Mouse (Mus musculus) heart, adult 2 months (tissue): ENCODE measurements at regions not wholly inside any gene's neighbourhood (a gene's known extent, or its start where the extent isn't known, plus 50 kb on each side); places are given as distances from the start of the nearest gene placed in this dataset.

Experiments
- DNase-seq, 2 experiments: peaks; one replicate each; pipeline ENCODE4 v3.0.0; 2021
- H3K27ac ChIP-seq: fragments of 200-600 bp; 2 replicates; pipeline ENCODE4 v1.8.1; 2022
- H3K27me3 ChIP-seq: fragments of 200-500 bp; 2 replicates; pipeline ENCODE4 v1.6.1; 2012; ENCODE audit warnings: mild to moderate bottlenecking, low read length, inconsistent platforms, mixed read lengths; ENCODE audit not compliant: control insufficient read depth, insufficient read depth
- H3K36me3 ChIP-seq: fragments of 200-500 bp; 2 replicates; pipeline ENCODE4 v1.6.1; 2012; ENCODE audit warnings: low read length, inconsistent platforms; ENCODE audit not compliant: control insufficient read depth, insufficient read depth
- H3K4me1 ChIP-seq: fragments of 200-500 bp; 2 replicates; pipeline ENCODE4 v1.6.1; 2011; ENCODE audit warnings: low read length; ENCODE audit not compliant: control insufficient read depth, insufficient read depth
- H3K4me3 ChIP-seq: fragments of 200-600 bp; 2 replicates; pipeline ENCODE4 v1.8.1; 2022
- H3K79me2 ChIP-seq: fragments of 200-500 bp; replicated peaks from 2 replicates; pipeline ENCODE4 v1.6.1; 2012; ENCODE audit warnings: mild to moderate bottlenecking, inconsistent platforms, low read length, moderate library complexity, mixed read lengths; ENCODE audit not compliant: control insufficient read depth, insufficient read depth
- H3K9ac ChIP-seq: fragments of 200-500 bp; 2 replicates; pipeline ENCODE4 v1.6.1; 2012; ENCODE audit warnings: low read depth, mild to moderate bottlenecking, control low read depth, inconsistent platforms, low read length, mixed read lengths
- CTCF ChIP-seq: fragments of 200-600 bp; IDR thresholded peaks from 2 replicates; pipeline ENCODE4 v1.8.1; 2022; ENCODE audit warnings: antibody characterized with exemption, mild to moderate bottlenecking, moderate library complexity
- EP300 ChIP-seq: fragments of 200-500 bp; IDR thresholded peaks from 2 replicates; pipeline ENCODE4 v1.6.1; 2011; ENCODE audit warnings: low read depth, low read length, control low read depth; ENCODE audit not compliant: insufficient read depth
- POLR2A ChIP-seq: fragments of 200-500 bp; IDR thresholded peaks from 2 replicates; pipeline ENCODE4 v1.6.1; 2011; ENCODE audit warnings: mild to moderate bottlenecking, low read depth, low read length, control low read depth; ENCODE audit not compliant: insufficient read depth
- WGBS: fragments of 180-500 bp; shearing (Covaris S2); methylation state at CpG from one replicate; pipeline ENCODE4 v1.1.7; 2018; 5-methylcytosine and 5-hydroxymethylcytosine counted together
- intact Hi-C: fragments of 180-260 bp; cut with DNase I; formaldehyde crosslinking; loops from one replicate; pipeline ENCODE4 v1.15.1; 2025
- microRNA-seq, 2 experiments: library from miRNA; unstranded; fragments of <30 nt; microRNA quantifications; one replicate each; pipeline ENCODE4 v1.2.0; 2021

- intact Hi-C loops = no loop called here
- DNase-seq = no peak
- Histone ChIP-seq H3K79me2 (no peaks in the 10 kb centered on the region), H3K4me3 (no peak overlapping the region), H3K27ac (no peak overlapping the region), H3K27me3 (no peaks in the 10 kb centered on the region), H3K4me1 (no peaks in the 10 kb centered on the region), H3K36me3 (no peaks in the 10 kb centered on the region), H3K9ac (no peak overlapping the region)
- WGBS = 73% methylated on average over 3 of the region's 3 CpGs
- TF ChIP-seq POLR2A (no peak), EP300 (no peak), CTCF (no peak)
Measured at GRCm38 (mm10) chr13:75651941-75652340, 54.6 kb upstream of the Ell2 start.

DNA sequence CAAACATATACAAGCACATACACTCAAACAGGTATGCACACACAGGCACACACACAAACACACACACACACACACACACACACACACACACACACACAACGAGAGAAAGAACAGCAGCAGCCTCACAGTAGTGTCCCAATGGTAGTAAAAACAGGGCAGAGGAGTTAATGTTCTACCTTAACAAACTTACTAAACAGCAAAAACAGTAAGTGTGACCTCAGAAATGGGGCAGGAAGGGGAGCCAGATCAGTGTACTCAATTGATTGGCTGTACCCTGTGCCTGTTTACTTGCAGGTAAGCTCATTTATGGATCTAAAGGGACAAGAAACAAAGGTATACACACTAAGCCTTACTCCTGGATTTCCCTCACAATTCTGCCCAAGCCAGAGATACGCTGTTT, 53.6 kb upstream of the Ell2 start:
- no peaks in the 10 kb centered on the region for H3K36me3 ChIP-seq
- WGBS = 77% methylated on average over 2 of the region's 2 CpGs
- H3K4me1 ChIP-seq = no peaks in the 10 kb centered on the region
- H3K79me2 ChIP-seq = no peaks in the 10 kb centered on the region
- no peak for DNase-seq
- no peak for TF ChIP-seq EP300
- no peak for TF ChIP-seq CTCF
- TF ChIP-seq POLR2A = no peak
- H3K27me3 ChIP-seq = no peaks in the 10 kb centered on the region
- H3K27ac ChIP-seq = no peak overlapping the region
- H3K4me3 ChIP-seq = no peak overlapping the region
- intact Hi-C loops = no loop called here
- H3K9ac ChIP-seq = no peak overlapping the region

Small RNAs in the stretch of these regions (microRNA-seq; reads per million reads assigned to microRNA genes)
- gene Mir682 = 0 reads per million in 2 experiments
